Mouse (Mus musculus): ENCODE measurements around the gene Ikzf4. TPM values are rescaled to one million over a fixed set of nuclear protein-coding genes. Genes with fewer than 3 reads are reported as not detected.

Gene Ikzf4
- total and polyA plus RNA-seq, 3 experiments: 0.03 TPM; not detected in 2

DNA sequence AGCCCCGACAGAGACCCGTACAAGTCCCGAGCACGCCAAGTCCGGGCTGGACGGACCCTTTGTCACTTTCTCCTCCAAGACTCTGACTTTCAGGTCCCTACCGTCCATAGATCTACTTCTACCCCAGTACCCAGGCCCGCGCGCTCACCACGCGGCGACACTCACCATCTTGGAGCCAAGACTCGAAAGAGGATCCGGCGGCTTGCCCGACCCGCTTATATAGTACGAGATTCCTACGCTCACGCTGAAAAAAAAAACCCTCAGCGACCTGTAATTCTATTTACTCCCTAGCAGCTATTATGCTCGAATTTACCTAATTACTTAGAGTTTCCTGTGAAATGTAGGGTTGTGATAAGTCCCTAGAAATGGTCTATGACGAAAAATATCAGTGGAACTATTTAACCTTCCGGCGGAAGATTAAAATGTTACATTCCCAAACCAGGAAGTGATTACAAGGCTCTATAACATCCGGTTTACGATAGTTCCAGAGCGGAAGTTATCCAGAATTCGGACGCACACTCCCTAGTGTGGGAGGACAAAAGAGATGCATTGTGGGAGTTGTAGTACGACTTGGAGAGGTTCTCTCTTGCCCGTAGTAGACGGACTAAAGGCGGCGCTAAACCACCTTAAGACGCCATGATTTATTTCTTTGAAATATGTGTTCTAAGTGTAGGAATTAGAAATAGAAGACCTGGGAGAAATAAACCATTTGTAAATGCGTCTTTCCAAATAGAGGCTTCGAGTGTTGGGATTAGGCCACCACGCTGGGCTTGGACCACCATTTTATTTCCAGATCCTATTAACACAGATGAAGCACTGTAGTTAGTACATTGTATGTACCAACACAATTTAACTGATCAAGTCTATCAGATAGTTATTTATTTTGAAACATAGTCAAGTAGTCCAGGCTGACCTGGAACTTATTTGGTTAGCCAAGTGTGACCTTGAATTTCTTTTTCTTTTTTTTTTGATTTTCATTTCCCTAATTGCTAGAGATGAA, 19.2 kb downstream of the Ikzf4 start, which contains the start of gene Rps26 (continued):
- peak; percentile 98 for TF ChIP-seq MYC (IDR thresholded peaks at IDR 0.05; ENCODE audit: low read depth, low read length)
- TF ChIP-seq MAFK (IDR thresholded peaks at IDR 0.05; ENCODE audit: borderline replicate concordance, low read depth, low read length): no peak
- TF ChIP-seq EP300 (IDR thresholded peaks at IDR 0.05; ENCODE audit: low read depth in 1 of 2, low read length in 2 of 2): peak in 1 of 2 experiments; percentile 18; a peak in 1 of 4 replicates
- peak; percentile 24; the same call in 1 of the 2 replicates for TF ChIP-seq USF1 (IDR thresholded peaks at IDR 0.05; ENCODE audit: low read depth, low read length)
- peak; percentile 89; the same call in 1 of the 2 replicates for TF ChIP-seq POLR2AphosphoS5 (IDR thresholded peaks at IDR 0.05; ENCODE audit: borderline replicate concordance, low read depth, low read length)

DNA sequence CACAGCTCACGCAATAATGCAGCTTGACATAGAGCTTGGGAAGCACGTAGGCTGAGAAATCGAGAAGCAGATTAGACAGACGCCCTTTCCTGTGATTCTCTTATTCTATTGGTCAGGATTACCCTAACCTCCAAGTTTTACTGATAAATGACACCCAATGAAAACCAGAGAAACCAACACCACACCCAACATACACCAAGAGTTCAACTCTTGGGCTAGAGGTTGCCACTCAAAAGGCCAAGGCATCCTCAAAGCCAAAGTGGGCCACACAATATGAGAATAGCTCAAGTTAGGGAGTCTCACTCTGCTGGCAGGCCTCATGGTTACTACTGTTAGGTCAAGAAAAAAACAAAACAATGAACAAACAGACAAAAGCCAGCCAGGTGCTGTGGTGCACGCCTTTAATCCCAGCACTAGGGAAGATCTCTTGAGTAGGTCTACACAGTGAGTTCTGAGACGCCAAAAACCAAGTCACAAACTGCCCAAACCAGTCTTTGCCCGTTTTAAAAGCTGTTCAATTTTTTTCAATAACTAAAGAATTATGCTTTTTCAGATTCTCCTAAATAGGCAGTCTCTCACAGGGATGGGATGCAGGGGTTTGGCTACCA, 20.4 kb downstream of the Ikzf4 start:
- peaks cover 0 to 1% of the 10 kb centered on the region in 2 experiments; a peak in 1 of 4 replicates for H3K27me3 ChIP-seq (ENCODE audit: control insufficient read depth in 1 of 2, insufficient read depth in 2 of 2, low read length in 2 of 2)
- H3K27ac ChIP-seq (ENCODE audit: control insufficient read depth, low read depth, low read length): peak overlapping the region; percentile 88
- peaks cover 7 to 20% of the 10 kb centered on the region in 2 experiments for H3K36me3 ChIP-seq (ENCODE audit: control insufficient read depth in 1 of 2, insufficient read depth in 2 of 2, low read length in 2 of 2)
- H3K9me3 ChIP-seq (replicated peaks; ENCODE audit: insufficient read depth, low read length): no peaks in the 10 kb centered on the region
- H3K4me3 ChIP-seq (ENCODE audit: control insufficient read depth in 1 of 2, insufficient read depth in 1 of 2, low read depth in 2 of 2, low read length in 2 of 2): peak overlapping the region; percentile 58 to 95
- H3K79me2 ChIP-seq (ENCODE audit: control insufficient read depth, insufficient read depth, low read length, poor library complexity): peaks cover 14% of the 10 kb centered on the region
- H3K9ac ChIP-seq (ENCODE audit: control insufficient read depth, low read depth, low read length, poor library complexity, severe bottlenecking): peak overlapping the region; percentile 99
- H3K4me1 ChIP-seq (ENCODE audit: control insufficient read depth in 1 of 2, insufficient read depth in 2 of 2, low read length in 2 of 2): peaks cover 0 to 20% of the 10 kb centered on the region in 2 experiments; a peak in 2 of 4 replicates
- peak; percentile 90; the same call in 1 of the 2 replicates for TF ChIP-seq CHD1 (IDR thresholded peaks at IDR 0.05; ENCODE audit: low read depth, low read length)
- no peak for TF ChIP-seq ELF1 (IDR thresholded peaks at IDR 0.05; ENCODE audit: low read depth, low read length)
- TF ChIP-seq MXI1 (IDR thresholded peaks at IDR 0.05; ENCODE audit: low read depth, low read length): peak; percentile 34
- TF ChIP-seq SIN3A (IDR thresholded peaks at IDR 0.05; ENCODE audit: low read length): no peak; the same call in none of the 2 replicates
- TF ChIP-seq MYC (IDR thresholded peaks at IDR 0.05; ENCODE audit: low read depth, low read length): no peak
- TF ChIP-seq TCF12 (IDR thresholded peaks at IDR 0.05; ENCODE audit: low read depth, low read length): peak; percentile 29; the same call in 1 of the 2 replicates
- TF ChIP-seq ZMIZ1 (IDR thresholded peaks at IDR 0.05; ENCODE audit: low read depth, low read length): peak; percentile 96; the same call in 1 of the 2 replicates
- TF ChIP-seq MEF2A (IDR thresholded peaks at IDR 0.05; ENCODE audit: extremely low read depth, insufficient replicate concordance, low read depth, low read length, poor library complexity, severe bottlenecking): no peak
- no peak for TF ChIP-seq BHLHE40 (IDR thresholded peaks at IDR 0.05; ENCODE audit: borderline replicate concordance, low read depth, low read length)
- TF ChIP-seq HCFC1 (IDR thresholded peaks at IDR 0.05; ENCODE audit: low read depth, low read length): peak; percentile 70; the same call in 1 of the 2 replicates
- no peak for TF ChIP-seq ZNF384 (IDR thresholded peaks at IDR 0.05; ENCODE audit: low read depth, low read length)
- peak; percentile 74; the same call in 1 of the 2 replicates for TF ChIP-seq GATA1 (IDR thresholded peaks at IDR 0.05; ENCODE audit: low read depth, low read length)
- TF ChIP-seq GABPA (IDR thresholded peaks at IDR 0.05; ENCODE audit: low read depth, low read length): no peak
- TF ChIP-seq ZKSCAN1 (IDR thresholded peaks at IDR 0.05; ENCODE audit: low read depth, low read length): no peak
- no peak for TF ChIP-seq POLR2AphosphoS5 (IDR thresholded peaks at IDR 0.05; ENCODE audit: borderline replicate concordance, low read depth, low read length)
- no peak for TF ChIP-seq EP300 (IDR thresholded peaks at IDR 0.05; ENCODE audit: low read depth in 1 of 2, low read length in 2 of 2)
- TF ChIP-seq POLR2A (IDR thresholded peaks at IDR 0.05; ENCODE audit: control insufficient read depth in 1 of 2, insufficient read depth in 1 of 2, low read depth in 1 of 2, low read length in 2 of 2, poor library complexity in 1 of 2): peak in 1 of 2 experiments; percentile 98; a peak in 3 of 4 replicates
- peak; percentile 97 for TF ChIP-seq POLR2AphosphoS2 (IDR thresholded peaks at IDR 0.05; ENCODE audit: low read length)
- TF ChIP-seq TAL1 (IDR thresholded peaks at IDR 0.05; ENCODE audit: low read length): no peak
- peak; percentile 96 for TF ChIP-seq TBP (IDR thresholded peaks at IDR 0.05; ENCODE audit: low read depth, low read length)
- no peak for TF ChIP-seq RAD21 (IDR thresholded peaks at IDR 0.05; ENCODE audit: low read depth, low read length)
- peak; percentile 90 for TF ChIP-seq NELFE (IDR thresholded peaks at IDR 0.05; ENCODE audit: low read depth, low read length)
- peak; percentile 92 for DNase-seq (ENCODE audit: low read depth, low spot score)
